Mouse (Mus musculus): ENCODE results near the gene Hopx.

DNA sequence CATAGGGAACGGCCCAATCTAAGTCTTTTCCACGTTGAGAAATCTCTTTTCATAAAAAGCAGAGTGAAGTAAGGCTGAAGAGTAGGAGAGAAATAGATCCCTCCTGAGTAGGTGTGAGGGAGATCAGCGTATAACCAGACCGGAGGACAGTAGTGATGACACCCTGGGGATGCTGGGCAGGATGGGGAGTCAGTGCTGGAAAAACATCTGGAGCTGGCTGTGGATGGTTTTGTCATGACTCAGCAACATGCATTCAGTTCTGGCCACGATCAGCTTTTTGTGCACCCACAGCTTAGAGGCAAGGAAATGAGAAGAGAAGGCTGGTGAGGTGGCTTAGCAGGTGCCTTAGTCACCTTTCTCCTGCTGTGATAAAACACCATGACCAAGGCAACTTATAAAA, 19.0 kb upstream of the Hopx start:
- TF ChIP-seq CTCF (IDR thresholded peaks at IDR 0.05; ENCODE audit: borderline replicate concordance, control insufficient read depth, extremely low read depth, insufficient read depth, low read length, poor library complexity) = no peak
- TF ChIP-seq POLR2A (IDR thresholded peaks at IDR 0.05; ENCODE audit: control insufficient read depth, extremely low read depth, insufficient read depth, low read length, poor library complexity) = no peak
